Mouse (Mus musculus): ENCODE results near the gene Eml1.

- no peak for TF ChIP-seq CTCF (IDR thresholded peaks at IDR 0.05; ENCODE audit: low read depth)
- TF ChIP-seq EP300 (IDR thresholded peaks at IDR 0.05; ENCODE audit: low read depth), result no peak
Measured at GRCm38 (mm10) chr12:108435444-108436015, 64.8 kb downstream of the Eml1 start.

Data from heart, postnatal 0 days (tissue).